Mouse (Mus musculus) midbrain, embryonic 12.5 days (tissue): ENCODE measurements around the gene Rdh11. TPM values are rescaled to one million over a fixed set of nuclear protein-coding genes. Genes with fewer than 3 reads are reported as not detected.

Experiments
- ATAC-seq: fragments of 200-750 bp; cut with Nextera tagmentation; 2 replicates; pipeline ENCODE4 v1.8.0; 2017; ENCODE audit warnings: low read depth, moderate TSS enrichment, moderate library complexity; ENCODE audit not compliant: low FRiP score
- H3K27ac ChIP-seq: fragments of 300-500 bp; sonication (generic); replicated peaks from 2 replicates; pipeline ENCODE4 v1.5.1; 2016; ENCODE audit warnings: mild to moderate bottlenecking
- H3K27me3 ChIP-seq: fragments of 300-500 bp; sonication (generic); 2 replicates; pipeline ENCODE4 v1.6.1; 2016; ENCODE audit warnings: mild to moderate bottlenecking
- H3K36me3 ChIP-seq: fragments of 300-500 bp; sonication (generic); 2 replicates; pipeline ENCODE4 v1.6.1; 2016
- H3K4me1 ChIP-seq: fragments of 300-500 bp; sonication (generic); 2 replicates; pipeline ENCODE4 v1.6.1; 2016
- H3K4me2 ChIP-seq: fragments of 300-500 bp; sonication (generic); replicated peaks from 2 replicates; pipeline ENCODE4 v1.6.1; 2016; ENCODE audit warnings: mild to moderate bottlenecking, moderate library complexity
- H3K4me3 ChIP-seq: fragments of 300-500 bp; sonication (generic); 2 replicates; pipeline ENCODE4 v1.5.1; 2016; ENCODE audit warnings: mild to moderate bottlenecking
- H3K9ac ChIP-seq: fragments of 300-500 bp; sonication (generic); replicated peaks from 2 replicates; pipeline ENCODE4 v1.6.1; 2016; ENCODE audit warnings: mild to moderate bottlenecking, moderate library complexity
- H3K9me3 ChIP-seq: fragments of 300-500 bp; sonication (generic); 2 replicates; pipeline ENCODE4 v1.6.1; 2016; ENCODE audit warnings: mild to moderate bottlenecking
- WGBS: fragments of 180-500 bp; shearing (Covaris S2); methylation state at CpG from one replicate; pipeline ENCODE4 v1.1.7; 2016; 5-methylcytosine and 5-hydroxymethylcytosine counted together
- polyA plus RNA-seq: library from polyadenylated mRNA; unstranded; fragments of >200 nt; fragmentation: Nextera tagmentation; extraction: Ambion mirVana; gene quantifications from 2 replicates; pipeline ENCODE4 v1.2.1, GENCODE M21; 2016

Rdh11 gene
- polyA plus RNA-seq, 1 experiment from 2014 or later: 28.4 TPM

DNA sequence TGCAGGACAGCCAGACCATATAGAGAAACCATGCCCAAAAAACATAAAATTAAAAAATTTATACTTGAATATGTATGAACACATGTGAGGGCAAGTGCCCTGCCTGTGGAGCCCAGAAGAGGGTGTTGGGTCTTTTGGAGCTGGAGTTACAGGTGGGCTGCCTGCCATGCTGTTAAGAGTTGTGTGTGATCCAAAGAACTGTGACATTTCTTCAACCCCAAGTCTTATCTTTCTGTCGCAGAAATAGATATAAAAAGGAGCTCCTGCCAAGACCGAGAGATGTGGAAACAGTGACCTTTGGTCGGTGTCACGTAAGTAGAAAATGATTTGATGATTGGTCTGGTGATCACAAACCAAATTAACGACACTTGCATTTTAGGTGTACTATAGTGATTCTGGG is 18.4 kb downstream of the Rdh11 start:
- WGBS: 91% methylated on average over 5 of the region's 5 CpGs
- H3K4me3 ChIP-seq: no peak overlapping the region
- no peak overlapping the region for H3K9ac ChIP-seq
- no peak overlapping the region for H3K4me2 ChIP-seq
- no peak for ATAC-seq
- H3K27me3 ChIP-seq: no peaks in the 10 kb centered on the region
- no peaks in the 10 kb centered on the region for H3K9me3 ChIP-seq
- peaks cover 29% of the 10 kb centered on the region for H3K36me3 ChIP-seq
- no peak overlapping the region for H3K27ac ChIP-seq
- H3K4me1 ChIP-seq: peaks cover 10% of the 10 kb centered on the region

DNA sequence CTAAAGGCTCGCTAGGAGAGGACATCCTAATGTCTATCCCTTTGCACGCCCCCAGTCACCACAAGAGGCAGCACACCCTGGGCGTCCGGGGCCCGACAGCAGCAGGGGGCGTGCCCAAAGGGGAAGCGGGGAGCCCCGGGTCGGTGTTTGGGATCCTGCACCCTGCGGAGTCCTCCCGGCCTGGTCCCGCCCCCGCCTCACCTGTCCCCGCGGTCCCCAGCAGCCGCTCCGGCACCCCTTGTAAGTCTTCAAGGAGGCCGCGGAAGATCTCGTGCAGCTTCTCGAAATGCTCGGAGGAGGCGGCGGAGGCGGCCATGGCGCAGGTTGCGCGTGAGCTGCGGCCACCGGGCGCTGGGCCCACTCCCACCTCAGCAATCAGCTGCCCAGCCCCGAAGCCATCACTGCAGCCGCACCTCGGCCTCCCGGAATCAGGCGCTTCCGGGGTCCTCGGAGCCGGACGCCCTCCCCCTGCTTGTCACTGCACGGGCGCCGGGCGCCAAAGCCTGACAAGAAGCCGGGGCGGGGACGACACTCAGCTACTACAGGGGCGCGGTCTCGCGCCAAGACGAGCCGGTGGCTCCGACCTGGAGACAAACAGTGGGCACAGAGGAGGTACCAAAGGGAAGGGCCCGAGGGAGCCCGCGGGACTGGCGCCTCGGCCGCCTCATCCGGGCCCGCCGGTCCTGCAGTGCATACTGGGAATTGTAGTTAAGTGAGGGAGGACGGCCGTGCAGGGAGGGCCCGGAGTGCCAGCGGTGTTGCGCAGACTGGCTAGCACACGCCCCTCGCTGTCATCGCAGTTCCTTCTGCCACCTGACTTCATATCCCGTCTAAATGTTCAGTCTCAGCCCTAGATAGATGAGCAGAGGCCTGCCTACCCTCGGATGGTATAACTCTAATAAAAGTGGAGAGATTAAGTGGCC is 19.8 kb downstream of the Rdh11 start, which contains the start of gene Vti1b:
Vti1b (minus strand) TSS at position 649 of the 923 bp plus-strand sequence.
- under 1% methylated on average over 72 of the region's 73 CpGs for WGBS
- peak; percentile 98 for ATAC-seq

DNA sequence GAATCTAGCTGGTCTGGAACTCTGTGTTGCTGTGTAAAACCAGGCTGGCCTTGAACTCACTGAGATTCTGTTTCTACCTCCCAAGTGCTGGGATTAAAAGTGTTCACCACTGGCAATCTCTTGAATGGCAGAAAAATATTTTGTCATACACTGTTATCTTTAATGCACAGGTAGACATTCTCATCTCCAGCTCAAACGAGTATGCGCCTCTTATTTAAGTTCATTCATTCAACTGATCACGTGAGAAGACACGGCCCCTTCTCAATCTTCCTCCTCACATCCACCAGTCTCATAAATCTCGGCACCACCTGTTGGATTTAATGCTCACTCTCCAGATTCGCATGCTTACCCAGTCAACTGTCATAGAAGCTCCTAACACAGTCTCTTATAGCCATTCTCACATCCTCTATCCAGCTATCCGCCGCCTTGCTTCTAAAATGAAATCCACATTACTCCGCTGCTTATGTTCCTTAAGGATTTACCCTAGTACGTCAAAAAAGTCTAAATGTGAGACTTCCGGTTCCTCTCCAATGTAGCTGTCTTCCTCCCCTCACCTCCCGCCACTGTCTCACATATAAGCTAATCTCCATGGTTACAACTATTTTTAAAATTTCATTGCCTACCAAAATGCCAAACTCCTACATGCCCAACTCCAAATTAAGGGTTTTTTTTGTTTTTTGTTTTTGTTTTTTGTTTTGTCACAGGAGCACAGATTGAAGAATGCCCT is 20.7 kb downstream of the Rdh11 start:
- peak overlapping the region; percentile 94; the same call in 1 of the 2 replicates for H3K27ac ChIP-seq
- ATAC-seq: no peak
- no peaks in the 10 kb centered on the region for H3K27me3 ChIP-seq
- H3K4me3 ChIP-seq: peak overlapping the region; percentile 96
- H3K9ac ChIP-seq: peak overlapping the region; percentile 83
- peaks cover 16% of the 10 kb centered on the region for H3K36me3 ChIP-seq
- H3K9me3 ChIP-seq: no peaks in the 10 kb centered on the region
- peaks cover 10% of the 10 kb centered on the region for H3K4me1 ChIP-seq
- 40% methylated on average over 12 of the region's 12 CpGs for WGBS
- peak overlapping the region; percentile 67 for H3K4me2 ChIP-seq

More for the DNA sequence above, 19.8 kb downstream of the Rdh11 start, which contains the start of gene Vti1b:
- Histone ChIP-seq H3K4me2 (peak within 1 kb of the TSS; percentile 67), H3K9ac (peak within 1 kb of the TSS; percentile 83), H3K36me3 (peaks cover 23% of the 10 kb centered on the region), H3K9me3 (no peaks in the 10 kb centered on the region), H3K27ac (peak within 1 kb of the TSS; percentile 94), H3K4me1 (peaks cover 10% of the 10 kb centered on the region), H3K4me3 (peak within 1 kb of the TSS; percentile 96), H3K27me3 (no peaks in the 10 kb centered on the region)

DNA sequence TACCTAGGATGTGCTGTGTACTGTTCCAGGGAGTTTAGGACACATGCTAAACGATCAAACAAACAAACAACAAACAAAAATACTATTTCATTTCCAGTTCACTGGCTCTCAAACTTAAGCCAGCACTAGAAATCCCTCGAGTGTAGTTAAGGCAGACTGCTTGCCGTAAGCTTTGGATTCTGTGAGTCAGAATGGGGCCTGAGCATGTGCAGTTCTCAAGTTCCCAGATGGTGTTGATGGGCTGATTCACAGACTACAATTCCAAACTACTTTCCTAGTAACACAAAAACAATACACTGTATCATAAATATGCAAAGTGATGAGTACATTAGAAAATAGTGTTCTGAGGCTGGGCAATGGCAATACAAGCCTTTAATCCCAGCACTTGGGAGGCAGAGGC is 21.7 kb downstream of the Rdh11 start:
- H3K36me3 ChIP-seq: peaks cover 13% of the 10 kb centered on the region
- H3K9me3 ChIP-seq: no peaks in the 10 kb centered on the region
- H3K27me3 ChIP-seq: no peaks in the 10 kb centered on the region
- no peak overlapping the region for H3K4me3 ChIP-seq
- no peak overlapping the region for H3K4me2 ChIP-seq
- no peak for ATAC-seq
- no peak overlapping the region for H3K9ac ChIP-seq
- no peak overlapping the region for H3K27ac ChIP-seq
- H3K4me1 ChIP-seq: peaks cover 10% of the 10 kb centered on the region
- 85% methylated on average over 3 of the region's 3 CpGs for WGBS

DNA sequence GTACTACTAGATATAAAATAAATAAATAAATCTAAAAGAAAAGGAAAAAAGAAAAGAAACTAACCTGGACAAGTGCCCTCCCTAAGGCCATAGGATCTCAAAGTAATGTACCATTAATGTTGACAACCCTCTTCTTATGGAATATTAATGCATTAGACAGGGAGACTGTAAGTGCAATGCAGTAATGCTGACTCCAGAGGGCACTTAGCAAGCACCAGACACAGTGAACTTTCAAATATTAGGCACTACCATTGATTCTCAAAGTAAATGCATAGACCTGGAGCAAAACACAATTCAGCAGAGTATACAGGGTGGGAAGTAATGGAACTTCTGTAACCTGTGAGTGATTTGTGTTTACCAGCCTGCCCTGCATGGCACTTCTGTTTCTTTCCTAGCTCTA is 22.9 kb downstream of the Rdh11 start:
- no peaks in the 10 kb centered on the region for H3K9me3 ChIP-seq
- ATAC-seq: no peak
- no peak overlapping the region for H3K4me3 ChIP-seq
- no peaks in the 10 kb centered on the region for H3K27me3 ChIP-seq
- H3K36me3 ChIP-seq: peaks cover 19% of the 10 kb centered on the region
- H3K4me1 ChIP-seq: peaks cover 10% of the 10 kb centered on the region
- no peak overlapping the region for H3K9ac ChIP-seq
- H3K27ac ChIP-seq: no peak overlapping the region
- H3K4me2 ChIP-seq: no peak overlapping the region

DNA sequence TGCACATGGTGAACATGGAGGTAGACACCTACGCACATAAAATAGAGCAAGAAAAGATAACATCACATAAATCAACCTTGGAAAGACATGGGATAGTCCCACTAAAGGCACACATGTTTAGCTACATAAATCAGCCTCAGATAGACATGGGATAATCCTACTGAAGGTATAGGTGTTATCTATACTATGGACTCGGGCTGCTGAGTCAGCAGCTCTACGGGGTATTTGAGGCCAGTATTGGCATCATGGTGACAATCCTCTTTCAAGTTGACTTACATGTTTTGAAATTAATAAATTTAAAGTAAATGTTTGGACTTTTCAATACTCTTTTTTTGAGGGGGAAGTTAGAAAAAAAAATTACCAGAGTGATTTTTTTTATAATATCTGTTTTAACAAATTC is 29.2 kb downstream of the Rdh11 start:
- Histone ChIP-seq H3K27me3 (no peaks in the 10 kb centered on the region), H3K36me3 (peaks cover 73% of the 10 kb centered on the region), H3K9me3 (no peaks in the 10 kb centered on the region), H3K4me3 (no peak overlapping the region), H3K9ac (no peak overlapping the region), H3K27ac (no peak overlapping the region), H3K4me2 (no peak overlapping the region), H3K4me1 (no peaks in the 10 kb centered on the region)
- 93% methylated on average over 3 of the region's 3 CpGs for WGBS
- no peak for ATAC-seq

DNA sequence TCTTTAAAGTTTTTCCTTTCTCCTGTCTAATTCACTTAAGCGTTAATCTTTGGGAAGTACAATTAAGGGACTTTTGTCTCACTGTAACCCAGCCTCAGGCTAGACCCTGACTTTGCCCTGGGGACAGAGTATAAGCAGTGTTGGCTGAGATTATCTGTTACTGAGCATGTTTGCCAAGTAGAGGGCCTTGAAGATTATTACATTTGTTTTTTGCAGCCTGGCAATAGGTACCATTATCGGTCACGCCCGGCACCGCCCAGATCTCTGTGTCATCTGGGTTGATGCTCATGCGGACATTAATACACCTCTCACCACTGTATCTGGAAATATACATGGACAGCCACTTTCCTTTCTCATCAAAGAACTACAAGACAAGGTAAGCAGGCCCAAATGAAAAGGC is 42.4 kb downstream of the Rdh11 start:
- Histone ChIP-seq H3K4me3 (no peak overlapping the region), H3K27ac (no peak overlapping the region), H3K9me3 (no peaks in the 10 kb centered on the region), H3K4me2 (no peak overlapping the region), H3K4me1 (no peaks in the 10 kb centered on the region), H3K27me3 (no peaks in the 10 kb centered on the region), H3K36me3 (peaks cover 13% of the 10 kb centered on the region), H3K9ac (no peak overlapping the region)
- ATAC-seq: no peak
- WGBS: 93% methylated on average over 6 of the region's 6 CpGs

DNA sequence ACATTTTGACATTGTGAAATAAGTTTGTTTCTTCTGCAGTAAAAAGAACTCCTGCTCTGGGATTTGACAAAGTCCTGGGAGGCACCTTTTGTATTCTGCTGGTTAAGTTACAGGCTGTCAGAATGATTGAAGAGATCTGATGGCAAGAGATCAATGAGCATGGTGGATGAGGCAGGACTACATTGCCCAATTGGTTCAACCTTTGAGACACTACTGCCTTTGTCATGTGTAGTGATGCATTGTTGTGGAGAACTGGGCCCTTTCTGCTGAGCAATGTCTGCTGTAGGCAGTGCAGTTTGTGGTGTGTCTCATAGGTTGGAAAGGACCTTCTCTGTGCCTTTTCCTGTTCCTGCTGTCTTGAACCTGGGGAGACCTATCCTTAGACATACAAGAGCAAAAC is 50.7 kb downstream of the Rdh11 start:
- no peaks in the 10 kb centered on the region for H3K27me3 ChIP-seq
- no peak for ATAC-seq

DNA sequence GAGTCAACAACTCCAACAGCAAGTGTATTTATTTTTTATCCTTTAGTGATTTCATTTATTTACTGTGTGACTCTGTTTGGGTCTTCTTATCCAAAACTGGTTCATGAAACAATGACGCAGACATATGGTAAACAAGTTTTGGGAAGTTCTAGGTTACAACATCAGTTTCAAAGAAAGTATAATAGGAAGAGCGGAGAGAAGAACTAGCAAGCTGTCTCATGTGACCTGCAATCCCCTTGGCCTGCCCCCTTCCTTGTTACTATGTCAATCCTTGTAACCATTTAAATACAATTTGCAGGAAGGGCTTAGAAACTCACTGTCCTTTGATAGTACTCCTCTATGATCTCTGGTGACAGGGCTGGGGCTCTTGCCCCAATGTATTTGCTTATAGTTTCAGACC is 51.3 kb downstream of the Rdh11 start:
- no peaks in the 10 kb centered on the region for H3K4me1 ChIP-seq
- H3K9me3 ChIP-seq: no peaks in the 10 kb centered on the region
- no peak overlapping the region for H3K4me2 ChIP-seq
- ATAC-seq: no peak
- H3K36me3 ChIP-seq: no peaks in the 10 kb centered on the region
- no peaks in the 10 kb centered on the region for H3K27me3 ChIP-seq
- no peak overlapping the region for H3K9ac ChIP-seq
- no peak overlapping the region for H3K4me3 ChIP-seq
- WGBS: 90% methylated on average over 2 of the region's 2 CpGs
- no peak overlapping the region for H3K27ac ChIP-seq

More for the DNA sequence above, 50.7 kb downstream of the Rdh11 start:
- H3K4me3 ChIP-seq: no peak overlapping the region
- no peak overlapping the region for H3K27ac ChIP-seq
- no peaks in the 10 kb centered on the region for H3K36me3 ChIP-seq
- no peaks in the 10 kb centered on the region for H3K4me1 ChIP-seq
- H3K9ac ChIP-seq: no peak overlapping the region
- no peaks in the 10 kb centered on the region for H3K9me3 ChIP-seq
- H3K4me2 ChIP-seq: no peak overlapping the region

DNA sequence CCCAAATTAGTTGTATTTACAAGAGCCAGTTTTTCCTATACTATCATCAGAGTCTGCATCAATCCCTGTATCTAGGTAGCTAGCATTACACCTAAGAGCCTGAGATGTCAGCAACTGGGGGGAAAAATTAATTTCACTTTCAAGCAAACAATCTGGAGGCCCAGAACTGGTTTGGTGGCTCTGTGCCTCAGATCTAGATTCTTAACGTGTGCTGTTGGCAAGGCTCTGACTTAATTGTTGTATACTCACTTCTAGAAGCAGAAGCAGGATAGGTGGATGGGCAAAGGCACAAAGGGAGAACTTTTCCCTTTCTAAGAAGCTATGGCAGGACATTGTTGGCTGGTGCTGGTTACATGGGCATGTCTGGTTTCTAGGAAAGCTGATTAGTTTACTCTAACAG is 52.7 kb downstream of the Rdh11 start:
- Histone ChIP-seq H3K27me3 (no peaks in the 10 kb centered on the region), H3K4me3 (no peak overlapping the region), H3K9me3 (no peaks in the 10 kb centered on the region), H3K4me2 (no peak overlapping the region), H3K4me1 (no peaks in the 10 kb centered on the region), H3K27ac (no peak overlapping the region), H3K9ac (no peak overlapping the region), H3K36me3 (no peaks in the 10 kb centered on the region)
- ATAC-seq: no peak
- 62% methylated on average over 1 of the region's 1 CpGs for WGBS

DNA sequence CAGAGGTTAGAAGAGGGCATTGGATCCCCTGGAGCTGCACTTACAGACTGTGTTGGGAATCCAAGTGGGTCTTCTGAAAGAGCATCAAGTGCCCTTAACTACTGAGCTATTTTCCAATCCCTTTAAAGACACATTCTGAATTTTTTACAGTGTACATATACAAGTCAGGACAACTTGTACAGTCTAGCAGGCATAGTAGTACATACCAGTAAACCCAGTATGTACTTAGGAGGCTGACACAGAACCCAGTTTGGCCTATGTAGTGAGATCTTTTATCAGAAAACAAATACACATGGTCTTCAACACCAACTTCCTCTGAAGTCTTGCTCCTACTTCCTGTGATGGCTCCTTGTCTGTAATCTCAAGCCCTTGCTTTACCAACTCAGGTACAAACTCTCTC is 53.1 kb downstream of the Rdh11 start:
- H3K4me3 ChIP-seq: no peak overlapping the region
- H3K27me3 ChIP-seq: no peaks in the 10 kb centered on the region
- ATAC-seq: no peak
- no peak overlapping the region for H3K9ac ChIP-seq
- no peaks in the 10 kb centered on the region for H3K4me1 ChIP-seq
- H3K36me3 ChIP-seq: no peaks in the 10 kb centered on the region
- H3K27ac ChIP-seq: no peak overlapping the region
- no peak overlapping the region for H3K4me2 ChIP-seq
- H3K9me3 ChIP-seq: no peaks in the 10 kb centered on the region

DNA sequence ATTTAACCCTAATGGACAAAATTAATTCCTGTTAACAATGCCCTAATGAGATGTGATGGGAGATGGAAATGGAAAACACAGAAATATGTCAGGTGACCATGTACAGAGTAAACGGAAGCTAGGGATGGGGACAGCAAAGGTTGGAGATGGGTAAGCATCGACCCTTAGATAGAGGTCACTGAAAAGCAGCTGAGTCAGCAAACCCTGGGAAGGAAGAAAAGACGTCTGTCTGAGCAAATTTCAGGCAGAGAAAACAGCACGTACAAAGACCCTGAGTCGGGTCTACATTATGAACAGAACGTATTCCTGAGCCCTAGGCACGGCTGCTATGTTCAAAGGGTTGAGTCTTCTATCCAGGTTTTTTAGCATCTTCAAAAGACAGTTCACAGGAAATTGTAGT is 55.1 kb downstream of the Rdh11 start:
- Histone ChIP-seq H3K4me2 (no peak overlapping the region), H3K9me3 (no peaks in the 10 kb centered on the region), H3K36me3 (no peaks in the 10 kb centered on the region), H3K4me1 (no peaks in the 10 kb centered on the region), H3K4me3 (no peak overlapping the region), H3K9ac (no peak overlapping the region), H3K27ac (no peak overlapping the region), H3K27me3 (peaks cover 20% of the 10 kb centered on the region)
- ATAC-seq: no peak
- 75% methylated on average over 7 of the region's 7 CpGs for WGBS
